Mouse (Mus musculus) cortical plate, adult 2 months (tissue): ENCODE data around the gene Scai. TPM values are rescaled to one million over a fixed set of nuclear protein-coding genes. Genes with fewer than 3 reads are reported as not detected.

Experiments
- H3K27ac ChIP-seq: fragments of 200-500 bp; 2 replicates; pipeline ENCODE4 v1.5.1; 2012; ENCODE audit warnings: low read length, control low read depth, inconsistent platforms; ENCODE audit not compliant: insufficient read depth
- H3K4me1 ChIP-seq: fragments of 200-500 bp; 2 replicates; pipeline ENCODE4 v1.6.1; 2011; ENCODE audit warnings: low read length; ENCODE audit not compliant: control insufficient read depth, insufficient read depth
- H3K4me3 ChIP-seq: fragments of 200-500 bp; 2 replicates; pipeline ENCODE4 v1.5.1; 2011; ENCODE audit warnings: mild to moderate bottlenecking, low read length, control low read depth; ENCODE audit not compliant: insufficient read depth
- CTCF ChIP-seq: fragments of 200-500 bp; IDR thresholded peaks from 2 replicates; pipeline ENCODE4 v1.5.1; 2011; ENCODE audit warnings: mild to moderate bottlenecking, control low read depth, low read length; ENCODE audit not compliant: insufficient read depth; ENCODE audit errors: extremely low read depth
- POLR2A ChIP-seq: fragments of 200-500 bp; IDR thresholded peaks from 2 replicates; pipeline ENCODE4 v1.6.1; 2011; ENCODE audit warnings: mild to moderate bottlenecking, low read length, control low read depth; ENCODE audit not compliant: insufficient read depth; ENCODE audit errors: extremely low read depth
- polyA plus RNA-seq: library from polyadenylated mRNA; depleted of rRNA; stranded (reverse); fragments of >200 nt; gene quantifications from 2 replicates; pipeline ENCODE4 v1.2.3, GENCODE M21; 2012; rRNA removed

The Scai gene
- polyA plus RNA-seq, 1 experiment = 12.2 TPM

- TF ChIP-seq POLR2A = no peak
- TF ChIP-seq CTCF = no peak
- Histone ChIP-seq H3K4me3 (no peak overlapping the region), H3K27ac (no peak overlapping the region), H3K4me1 (no peaks in the 10 kb centered on the region)
Measured at GRCm38 (mm10) chr2:39020004-39020403, 170.5 kb downstream of the Scai start.

GRCm38 (mm10) chr2:39016581-39016980 is 174.0 kb downstream of the Scai start:
- Histone ChIP-seq H3K27ac (no peak overlapping the region), H3K4me1 (peaks cover 2% of the 10 kb centered on the region; the same call in 1 of the 2 replicates), H3K4me3 (no peak overlapping the region)
- TF ChIP-seq CTCF (no peak), POLR2A (no peak)

Other genes starting within 250 kb of the Scai start
- 1.0 and 1.1 TPM in 2 replicates for gene Wdr38, start 193.3 kb downstream of the Scai start, polyA plus RNA-seq
- 108 and 112 TPM in 2 replicates for gene Arpc5l, start 185.4 kb downstream of the Scai start, polyA plus RNA-seq
- 254 and 275 TPM in 2 replicates for gene Rpl35, start 185.1 kb downstream of the Scai start, polyA plus RNA-seq
- 40.2 and 45.0 TPM in 2 replicates for gene Golga1, start 125.2 kb downstream of the Scai start, polyA plus RNA-seq
- gene Ppp6c, start 35.7 kb upstream of the Scai start, polyA plus RNA-seq = 45.2 and 47.4 TPM in 2 replicates